Mouse (Mus musculus) cerebellum, adult 2 months (tissue): ENCODE data around the gene Hoxa3. TPM values are rescaled to one million over a fixed set of nuclear protein-coding genes. Genes with fewer than 3 reads are reported as not detected.

Source experiments
- DNase-seq, 2 experiments: peaks; one replicate each; pipeline ENCODE4 v3.0.0; 2021
- H3K27ac ChIP-seq: fragments of 200-500 bp; 2 replicates; pipeline ENCODE4 v1.5.1; 2012; ENCODE audit warnings: low read length, control low read depth, inconsistent platforms; ENCODE audit not compliant: insufficient read depth
- H3K27me3 ChIP-seq: fragments of 200-500 bp; 2 replicates; pipeline ENCODE4 v1.6.1; 2012; ENCODE audit warnings: inconsistent platforms, mild to moderate bottlenecking, low read length, moderate library complexity; ENCODE audit not compliant: control insufficient read depth, insufficient read depth
- H3K4me1 ChIP-seq: fragments of 200-500 bp; 2 replicates; pipeline ENCODE4 v1.6.1; 2011; ENCODE audit warnings: low read length; ENCODE audit not compliant: control insufficient read depth, insufficient read depth
- H3K4me3 ChIP-seq: fragments of 200-500 bp; replicated peaks from 2 replicates; pipeline ENCODE3; 2011; ENCODE audit warnings: mild to moderate bottlenecking, low read depth, low read length, control low read depth; ENCODE audit not compliant: insufficient read depth
- CTCF ChIP-seq: fragments of 200-500 bp; IDR thresholded peaks from 2 replicates; pipeline ENCODE4 v1.5.1; 2011; ENCODE audit warnings: low read depth, mild to moderate bottlenecking, control low read depth, low read length, moderate library complexity, borderline replicate concordance; ENCODE audit not compliant: insufficient read depth
- POLR2A ChIP-seq: fragments of 200-500 bp; IDR thresholded peaks from 2 replicates; pipeline ENCODE4 v1.6.1; 2011; ENCODE audit warnings: low read length, control low read depth, borderline replicate concordance; ENCODE audit not compliant: insufficient read depth
- WGBS: fragments of 180-500 bp; shearing (Covaris S2); methylation state at CpG from one replicate; pipeline ENCODE4 v1.1.7; 2018; 5-methylcytosine and 5-hydroxymethylcytosine counted together
- polyA plus RNA-seq: library from polyadenylated mRNA; depleted of rRNA; stranded (reverse); fragments of >200 nt; gene quantifications from 2 replicates; pipeline ENCODE4 v1.2.3, GENCODE M21; 2012

The Hoxa3 gene
- polyA plus RNA-seq, 1 experiment, result 2.2 TPM

DNA sequence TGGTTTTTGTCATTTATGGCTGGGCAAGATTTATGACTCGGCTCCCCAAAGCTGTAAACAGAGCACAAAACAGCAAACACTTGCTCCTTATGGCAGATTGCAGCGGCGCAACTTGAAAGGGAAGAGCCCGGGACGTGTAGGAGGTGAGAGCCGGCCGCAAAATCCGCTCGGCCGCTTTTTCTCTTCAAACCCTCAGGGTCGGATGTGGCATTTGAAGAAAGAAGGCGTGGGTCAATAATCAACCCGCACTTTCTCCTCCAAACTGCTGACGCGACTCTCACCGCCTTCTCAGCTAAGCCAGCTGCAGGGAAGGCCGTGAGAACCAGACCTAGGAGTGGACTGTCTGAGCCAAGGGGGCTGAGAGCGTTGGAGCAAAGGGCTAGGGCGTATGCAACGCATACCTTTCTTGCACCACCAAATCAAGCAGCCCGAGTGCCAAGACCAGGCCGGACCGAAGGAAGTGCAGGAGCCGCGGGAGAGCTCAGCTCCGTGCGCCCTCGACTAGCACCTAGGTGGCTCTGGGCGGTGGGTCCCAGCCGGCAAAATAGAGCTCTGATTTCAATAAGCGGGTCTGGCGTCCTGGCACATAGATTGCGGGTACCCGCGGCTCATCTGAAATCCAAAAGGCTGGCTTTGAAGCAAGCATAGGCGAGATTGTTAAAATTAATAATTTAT, 35.9 kb downstream of the Hoxa3 start, which contains the start of gene 5730596B20Rik:
Gene 5730596B20Rik, plus strand, starts transcription at position 438 of the 675 bp plus-strand sequence.
- no peaks in the 10 kb centered on the region for H3K4me1 ChIP-seq
- DNase-seq, result no peak
- no peak within 1 kb of the TSS for H3K4me3 ChIP-seq
- 3% methylated on average over 36 of the region's 36 CpGs for WGBS
- TF ChIP-seq CTCF, result no peak
- TF ChIP-seq POLR2A, result no peak
- H3K27ac ChIP-seq, result no peak within 1 kb of the TSS
- H3K27me3 ChIP-seq, result peaks cover 5% of the 10 kb centered on the region; the same call in 1 of the 2 replicates

- TF ChIP-seq CTCF (no peak), POLR2A (no peak)
- H3K27me3 ChIP-seq, result peaks cover 9% of the 10 kb centered on the region; the same call in 1 of the 2 replicates
- WGBS, result 3% methylated on average over 6 of the region's 6 CpGs
- no peak overlapping the region for H3K27ac ChIP-seq
- no peaks in the 10 kb centered on the region for H3K4me1 ChIP-seq
- DNase-seq, result no peak
- H3K4me3 ChIP-seq, result no peak overlapping the region
Measured at GRCm38 (mm10) chr6:52176391-52176790, 36.7 kb downstream of the Hoxa3 start.

- Histone ChIP-seq H3K4me1 (no peaks in the 10 kb centered on the region), H3K4me3 (no peak overlapping the region), H3K27me3 (peaks cover 11% of the 10 kb centered on the region; the same call in 1 of the 2 replicates), H3K27ac (no peak overlapping the region)
- under 1% methylated on average over 16 of the region's 35 CpGs for WGBS
- no peak for TF ChIP-seq CTCF
- no peak for TF ChIP-seq POLR2A
- no peak for DNase-seq
Measured at GRCm38 (mm10) chr6:52175864-52176263, 37.3 kb downstream of the Hoxa3 start.

DNA sequence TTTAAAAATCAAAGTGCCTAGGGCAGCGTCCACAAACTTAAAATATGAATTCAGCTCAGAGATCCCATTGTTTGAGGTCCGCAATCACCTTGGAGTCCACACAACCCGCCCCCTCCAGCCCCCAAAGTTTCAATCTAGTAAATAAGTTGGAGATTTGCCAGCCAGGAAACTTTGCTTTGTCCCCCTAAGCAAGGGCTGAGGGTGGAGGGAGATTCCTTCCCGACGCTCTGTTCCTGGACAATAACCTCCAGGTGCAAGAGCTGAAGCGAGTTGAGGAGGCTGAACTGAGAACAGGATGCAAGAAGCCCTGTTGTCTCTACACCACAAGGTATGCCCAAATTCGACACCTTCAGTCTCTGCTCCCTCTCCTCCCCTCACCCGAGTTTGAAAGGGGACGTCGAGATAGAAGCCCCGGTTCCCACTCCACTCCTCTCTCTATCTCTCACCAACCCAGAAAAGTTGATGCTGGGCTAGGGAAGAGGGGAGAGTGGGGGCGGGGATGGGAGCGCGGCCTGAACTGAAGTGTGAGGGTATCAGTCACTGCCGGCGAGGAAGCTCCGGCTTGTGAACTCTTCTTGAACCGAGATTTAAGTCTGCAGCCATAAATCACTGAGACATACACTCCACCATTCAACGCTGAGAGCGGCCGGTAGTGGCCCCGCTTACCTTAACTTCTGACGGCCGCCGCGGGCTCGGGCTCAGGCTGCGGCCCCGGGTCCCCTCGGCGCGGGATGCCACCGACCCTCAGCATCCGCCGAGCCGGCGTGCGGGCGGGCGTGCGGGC, 38.0 kb downstream of the Hoxa3 start:
- Histone ChIP-seq H3K4me3 (no peak overlapping the region), H3K27ac (no peak overlapping the region), H3K27me3 (peaks cover 10% of the 10 kb centered on the region; the same call in 1 of the 2 replicates), H3K4me1 (no peaks in the 10 kb centered on the region)
- under 1% methylated on average over 41 of the region's 41 CpGs for WGBS
- TF ChIP-seq POLR2A, result no peak
- TF ChIP-seq CTCF, result no peak
- no peak for DNase-seq

DNA sequence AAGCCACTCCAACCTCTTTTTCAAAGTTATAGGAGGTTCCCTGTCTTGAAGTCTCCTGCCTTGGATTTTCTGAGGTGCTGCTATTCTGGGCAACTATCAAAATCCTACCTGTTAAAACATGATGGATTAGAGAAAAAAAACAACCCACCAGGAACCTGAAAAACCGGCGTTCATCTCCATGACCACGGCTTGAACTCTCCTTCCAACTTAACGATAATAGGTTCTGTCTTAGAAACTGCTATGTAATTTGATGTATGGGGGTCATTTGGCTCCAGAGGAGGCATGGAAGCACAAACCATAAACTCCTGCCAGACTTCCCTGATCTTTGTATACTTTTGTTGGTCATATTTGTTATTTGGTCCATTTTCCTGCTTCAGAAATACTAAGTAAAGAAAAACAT, 39.5 kb downstream of the Hoxa3 start:
- H3K4me1 ChIP-seq, result no peaks in the 10 kb centered on the region
- no peak for TF ChIP-seq CTCF
- no peak for TF ChIP-seq POLR2A
- no peak overlapping the region for H3K27ac ChIP-seq
- H3K4me3 ChIP-seq, result no peak overlapping the region
- 8% methylated on average over 4 of the region's 4 CpGs for WGBS
- peaks cover 11% of the 10 kb centered on the region; the same call in 1 of the 2 replicates for H3K27me3 ChIP-seq
- no peak for DNase-seq

DNA sequence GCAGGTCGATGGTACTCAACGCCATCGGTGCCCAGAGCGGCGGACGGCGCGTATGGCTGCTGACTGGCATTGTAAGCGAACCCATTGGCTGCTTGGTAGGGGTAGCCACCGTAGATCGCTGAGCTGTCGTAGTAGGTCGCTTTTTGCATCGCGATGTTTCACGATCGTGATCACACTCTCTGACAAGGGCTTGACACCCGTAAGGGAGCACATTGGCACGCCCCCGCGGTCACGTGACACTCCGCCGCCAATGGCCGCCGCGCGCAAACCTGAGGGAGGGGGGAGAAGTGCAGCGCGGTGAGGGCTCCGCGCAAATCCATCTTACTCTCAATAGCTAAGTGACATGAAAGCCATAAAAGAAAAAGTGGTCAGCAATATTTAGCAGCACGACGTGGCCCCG, 40.6 kb downstream of the Hoxa3 start:
- no peaks in the 10 kb centered on the region for H3K4me1 ChIP-seq
- WGBS, result 1% methylated on average over 35 of the region's 35 CpGs

DNA sequence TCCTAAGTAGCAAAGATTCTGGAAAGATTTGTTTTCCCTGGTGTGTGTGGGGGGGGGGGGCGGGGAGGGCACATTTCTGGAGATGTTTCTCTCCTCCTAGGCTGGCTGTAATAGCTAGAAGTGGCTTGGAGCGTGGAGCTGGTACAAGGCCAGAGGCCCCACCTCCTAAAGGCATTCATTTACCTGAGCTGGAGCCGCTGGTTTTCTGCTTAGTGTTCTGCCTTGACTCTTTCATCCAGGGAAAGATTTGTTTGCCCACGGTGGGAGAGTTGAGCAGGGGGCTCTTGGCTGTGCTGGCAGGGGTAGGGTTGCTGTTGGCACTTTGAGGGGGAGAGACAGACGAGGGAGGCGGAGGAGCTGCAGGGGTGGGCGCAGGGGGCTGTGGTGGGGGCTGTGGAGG, 41.2 kb downstream of the Hoxa3 start:
- 11% methylated on average over 7 of the region's 7 CpGs for WGBS
- Histone ChIP-seq H3K27ac (no peak overlapping the region), H3K4me3 (no peak overlapping the region), H3K4me1 (no peaks in the 10 kb centered on the region), H3K27me3 (peaks cover 12% of the 10 kb centered on the region; the same call in 1 of the 2 replicates)
- DNase-seq, result no peak
- TF ChIP-seq CTCF, result no peak
- TF ChIP-seq POLR2A, result no peak

More for the DNA sequence above, 40.6 kb downstream of the Hoxa3 start:
- TF ChIP-seq CTCF, result no peak
- no peak for TF ChIP-seq POLR2A
- Histone ChIP-seq H3K27ac (no peak overlapping the region), H3K27me3 (peaks cover 12% of the 10 kb centered on the region; the same call in 1 of the 2 replicates), H3K4me3 (no peak overlapping the region)
- DNase-seq, result no peak
